Mouse (Mus musculus): Measurements from ENCODE around the gene Ly6g5b.

GRCm38 (mm10) chr17:35080710-35081109, 34.5 kb downstream of the Ly6g5b start:
- TF ChIP-seq CTCF (IDR thresholded peaks at IDR 0.05; ENCODE audit: low read depth), result no peak
- TF ChIP-seq EP300 (IDR thresholded peaks at IDR 0.05; ENCODE audit: low read depth), result no peak

All from liver, embryonic 14.5 days (tissue).